Mouse (Mus musculus) gastrocnemius, postnatal 25 days (tissue): ENCODE data around the gene Nek7. TPM values are rescaled to one million over a fixed set of nuclear protein-coding genes. Genes with fewer than 3 reads are reported as not detected.

Experiments used
- DNase-seq: peaks from one replicate; pipeline ENCODE4 v3.0.0; 2022
- total RNA-seq, 2 experiments: library from RNA; stranded (reverse); gene quantifications; 1 replicate in 1 of 2; 2 replicates in 1 of 2; pipeline ENCODE4 v1.2.3; 2021

The Nek7 gene
- total RNA-seq, 2 experiments from 2014 or later = 70.1 to 81.7 TPM

DNA sequence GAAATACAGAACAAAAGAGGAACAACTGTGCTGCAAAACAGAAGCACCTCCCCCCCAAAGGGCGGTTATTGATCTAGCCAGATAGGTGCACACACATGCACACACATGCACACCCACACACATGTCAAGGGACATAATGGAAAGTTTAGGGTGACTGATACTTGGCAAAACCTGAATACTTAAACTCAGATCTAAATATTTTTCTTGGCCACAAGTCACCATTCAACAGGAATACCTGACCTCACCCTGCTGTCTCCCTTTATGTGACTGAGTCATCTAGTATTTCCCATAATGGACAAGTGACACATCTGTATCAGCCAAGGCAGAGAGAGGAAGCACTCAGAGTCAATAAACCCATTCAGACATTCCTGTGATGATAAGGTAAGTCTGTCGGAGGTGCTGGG, 48.9 kb downstream of the Nek7 start:
- DNase-seq = no peak

- no peak for DNase-seq
These were observed 51.3 kb downstream of the Nek7 start for GRCm38 (mm10) chr1:138568434-138569232.

DNA sequence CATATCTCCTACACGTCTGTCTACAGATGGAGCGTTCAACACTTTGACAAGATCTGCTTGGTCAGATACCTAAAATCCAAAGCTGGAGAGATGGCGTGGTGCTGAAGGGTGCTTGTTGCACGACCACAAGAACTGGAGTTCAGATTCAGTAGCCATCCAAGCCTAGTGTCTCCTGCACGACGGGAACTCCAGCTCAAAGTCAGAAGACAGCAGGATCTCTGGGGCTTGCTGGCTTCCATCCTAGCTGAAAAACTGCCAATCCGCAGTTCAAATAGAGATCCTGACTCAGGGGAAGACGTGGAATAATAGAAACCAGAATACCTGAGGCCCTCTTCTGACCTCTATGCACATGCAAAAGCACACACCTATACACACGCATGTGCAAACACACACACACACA, 52.0 kb downstream of the Nek7 start:
- DNase-seq = no peak

DNA sequence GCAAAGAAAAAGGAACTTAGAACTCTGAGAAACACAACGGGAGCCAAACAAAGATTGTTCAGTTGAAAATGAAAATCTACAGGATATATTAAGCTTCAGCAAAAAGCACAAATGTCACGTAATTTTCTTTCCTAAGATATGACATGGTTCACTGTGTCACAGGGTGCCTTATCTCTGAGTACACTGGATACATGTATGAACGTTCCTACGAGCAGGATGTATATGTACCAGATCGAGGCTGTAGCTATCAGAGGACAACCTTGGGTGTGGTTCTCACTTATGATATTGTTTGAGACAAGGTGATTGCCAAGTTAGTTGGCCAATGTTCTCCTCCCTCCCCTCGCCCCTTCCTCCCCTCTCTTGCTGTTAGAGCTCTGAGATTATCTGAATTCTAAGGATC, 55.3 kb downstream of the Nek7 start:
- DNase-seq = no peak

DNA sequence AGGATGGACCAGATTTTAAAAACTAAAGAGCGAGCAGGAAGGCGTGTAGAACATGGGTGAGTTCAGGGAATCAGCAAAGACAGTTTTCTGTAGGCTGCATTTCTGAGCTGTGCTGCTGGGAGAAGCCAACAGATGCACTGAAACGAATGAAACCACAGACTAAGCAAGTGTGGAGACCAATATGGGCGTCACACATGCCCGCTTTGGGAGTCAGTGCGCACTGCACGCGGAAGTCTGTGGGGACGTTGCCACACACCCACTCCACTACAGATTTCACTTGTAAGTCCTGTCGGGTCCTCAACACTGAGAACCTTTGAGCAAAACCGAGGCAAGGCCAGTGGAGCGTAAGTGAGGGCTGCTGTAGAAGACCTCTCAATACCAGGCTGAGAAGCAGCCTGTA, 59.2 kb downstream of the Nek7 start:
- DNase-seq = no peak

GRCm38 (mm10) chr1:138559213-138560101, 60.5 kb downstream of the Nek7 start:
- no peak for DNase-seq

GRCm38 (mm10) chr1:138558342-138558741, 61.6 kb downstream of the Nek7 start:
- DNase-seq = no peak

DNA sequence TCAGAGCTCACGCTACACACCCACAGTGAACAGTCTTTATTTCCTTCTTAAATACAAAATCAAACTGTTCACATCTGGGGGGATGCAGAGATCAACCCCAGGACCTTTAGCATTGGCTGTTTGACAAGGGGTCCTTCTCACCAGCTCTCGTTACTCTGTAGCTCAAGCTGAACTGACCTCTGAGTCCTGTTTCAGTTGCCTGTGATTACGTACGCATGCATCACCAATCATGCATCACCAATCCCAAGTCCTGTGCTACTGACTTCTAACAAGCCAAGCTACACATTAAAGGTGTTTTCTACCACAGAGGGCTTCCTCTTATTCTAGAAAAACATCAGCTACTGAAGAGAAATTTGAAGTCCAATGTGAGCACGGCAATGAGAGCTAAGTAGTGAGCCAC, 65.0 kb downstream of the Nek7 start:
- DNase-seq = no peak

DNA sequence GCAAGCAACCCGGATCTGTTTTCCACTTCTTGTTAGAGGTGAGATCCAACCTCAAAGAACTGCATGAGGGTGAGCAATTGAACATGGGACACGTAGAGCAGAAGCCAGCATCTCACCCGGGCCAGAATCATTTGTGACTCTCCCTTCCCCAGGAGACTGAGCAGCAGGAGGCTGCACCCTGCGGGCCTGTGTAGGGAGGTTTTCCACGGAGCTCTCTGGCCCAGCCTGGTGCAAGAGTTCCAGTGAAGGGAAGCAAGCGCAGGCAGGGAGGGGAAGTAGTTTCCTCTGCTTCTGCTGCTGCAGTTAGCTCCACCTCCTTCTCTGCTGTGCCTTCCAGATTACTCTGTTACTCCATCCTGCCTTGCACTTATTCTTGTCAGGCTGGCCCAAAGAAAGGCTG, 69.8 kb downstream of the Nek7 start:
- DNase-seq = peak; percentile 27

- DNase-seq = no peak
These were observed 77.8 kb downstream of the Nek7 start for GRCm38 (mm10) chr1:138542170-138542515.

DNA sequence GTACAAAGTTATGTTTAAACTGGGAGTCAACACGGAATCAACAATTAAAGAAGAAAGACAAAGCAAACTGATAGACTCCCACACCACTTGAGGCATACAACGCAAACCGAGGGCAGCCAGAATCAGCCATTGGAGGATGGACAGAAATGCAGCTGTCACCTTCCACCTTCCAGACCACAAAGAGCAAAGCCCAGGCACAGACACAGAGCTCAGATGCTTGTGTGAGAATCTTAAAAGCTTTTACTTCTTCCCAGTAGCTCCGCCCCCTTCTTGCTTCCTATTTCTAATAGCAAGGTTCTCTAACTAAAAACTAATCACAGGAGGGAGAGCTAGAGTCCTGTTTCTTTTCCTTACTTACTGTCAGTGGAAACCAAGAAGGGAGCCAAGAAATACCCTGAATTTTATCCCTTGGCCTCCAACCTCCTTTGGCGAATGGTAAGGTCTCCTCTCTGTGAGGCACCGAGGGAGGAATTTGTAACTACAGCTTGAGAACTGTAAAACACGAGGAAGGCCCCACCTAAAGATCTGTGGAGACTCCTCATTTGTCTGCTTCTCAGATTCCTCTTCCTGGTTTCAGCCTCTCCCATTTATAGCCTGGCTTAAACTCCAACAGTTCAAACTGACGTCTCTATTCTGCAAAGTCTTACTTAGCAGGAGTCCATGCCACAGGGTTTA, 78.3 kb downstream of the Nek7 start:
- DNase-seq = no peak

- no peak for DNase-seq
These were observed 80.2 kb downstream of the Nek7 start for GRCm38 (mm10) chr1:138539713-138540112.

- DNase-seq = no peak
These were observed 81.7 kb downstream of the Nek7 start for GRCm38 (mm10) chr1:138538217-138538616.

DNA sequence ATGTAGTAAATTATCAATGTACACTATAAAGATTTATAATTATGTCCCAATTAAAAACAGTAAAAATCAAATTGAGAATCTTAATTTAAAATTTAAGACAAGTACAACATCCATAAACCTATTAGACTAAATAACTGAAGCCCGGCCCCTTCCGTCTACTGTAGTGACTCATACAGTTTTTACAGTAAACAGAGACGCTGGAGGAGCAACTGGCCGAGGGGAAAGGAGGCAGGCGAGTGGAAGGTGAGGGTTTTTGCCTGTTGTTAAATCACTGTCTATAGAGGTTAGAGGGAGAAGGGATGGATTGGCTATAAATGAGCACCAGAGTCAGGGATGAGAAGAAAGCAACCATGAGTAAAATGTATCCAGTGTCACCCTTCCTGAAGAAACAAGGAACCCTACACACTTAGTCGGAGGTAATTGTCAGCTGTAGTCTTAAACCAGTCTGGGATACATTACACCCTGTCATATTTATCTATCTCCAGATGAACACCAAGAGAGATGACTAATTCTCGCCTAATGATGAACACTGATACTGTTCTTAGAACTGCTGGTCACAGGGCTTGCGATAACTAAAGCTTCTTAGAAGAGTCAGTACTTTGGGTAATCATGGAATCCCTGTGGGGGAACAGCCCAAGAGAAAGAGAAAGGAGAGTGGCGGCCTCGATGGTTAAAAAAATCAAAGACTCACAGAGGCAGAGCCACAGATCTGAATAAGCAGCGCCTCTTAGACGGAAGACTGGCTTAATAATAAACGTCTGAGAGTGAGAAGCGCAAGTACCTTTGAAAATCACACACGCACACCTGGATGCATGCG, 84.0 kb downstream of the Nek7 start:
- DNase-seq = no peak

- DNase-seq = no peak
These were observed 89.3 kb downstream of the Nek7 start for GRCm38 (mm10) chr1:138530604-138531003.

DNA sequence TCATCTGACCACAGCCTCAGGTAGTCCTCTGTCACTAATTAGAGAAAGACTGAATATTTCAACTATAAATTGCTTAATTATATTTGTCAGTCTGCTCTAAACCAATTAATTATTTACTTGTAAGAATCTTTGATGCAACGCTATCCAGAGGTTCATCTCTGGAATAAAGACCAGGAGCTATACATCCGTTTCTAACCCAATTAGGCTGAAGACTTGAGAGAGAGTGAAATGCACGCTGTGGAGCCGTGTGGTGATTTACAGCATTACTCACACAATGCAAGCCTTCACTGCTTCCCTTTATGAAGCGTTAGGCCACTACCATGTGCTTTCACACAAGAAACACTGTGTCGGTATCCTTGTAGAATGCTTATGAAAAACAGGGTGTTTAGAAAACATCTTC, 96.0 kb downstream of the Nek7 start:
- DNase-seq = no peak

DNA sequence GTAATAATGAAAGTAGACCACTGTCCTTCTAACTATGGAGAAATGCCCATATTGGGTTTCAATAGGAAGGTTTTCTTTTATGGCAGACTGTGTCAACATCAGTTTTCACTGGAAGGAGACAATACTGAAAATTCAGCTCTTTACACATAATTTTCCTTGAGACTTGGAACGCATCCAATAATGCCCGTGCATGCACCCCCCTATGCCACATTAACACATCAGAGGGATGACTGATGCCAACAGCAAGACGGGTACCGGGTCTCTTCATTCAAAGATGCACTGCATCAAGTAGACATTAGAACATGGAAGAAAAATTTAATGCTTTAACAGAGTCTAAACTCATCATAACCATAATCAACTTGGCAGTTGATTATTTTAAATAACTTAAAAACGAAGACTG, 101.7 kb downstream of the Nek7 start:
- DNase-seq = no peak

GRCm38 (mm10) chr1:138517360-138518099, 102.4 kb downstream of the Nek7 start:
- no peak for DNase-seq

GRCm38 (mm10) chr1:138516946-138517345, 103.0 kb downstream of the Nek7 start:
- DNase-seq = no peak

DNA sequence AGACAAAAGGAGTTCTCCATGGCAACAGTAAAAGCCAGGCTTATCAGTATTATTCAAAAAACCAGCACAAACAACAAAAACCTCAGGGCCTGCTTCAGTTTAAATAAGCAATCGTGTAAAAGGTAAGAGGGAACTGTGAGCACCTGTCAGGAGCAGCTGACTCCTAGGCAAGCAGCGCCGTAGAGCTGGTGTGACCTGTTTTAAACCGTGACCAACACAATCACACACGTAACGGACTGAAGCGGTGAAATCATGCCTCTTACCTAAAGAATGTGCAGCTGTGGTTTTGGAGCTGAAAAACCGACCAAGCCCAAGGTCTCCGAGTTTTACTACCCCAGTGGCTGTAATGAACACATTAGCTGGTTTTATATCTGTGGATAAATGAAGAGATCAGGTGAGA, 104.6 kb downstream of the Nek7 start:
- no peak for DNase-seq

GRCm38 (mm10) chr1:138513982-138514381, 106.0 kb downstream of the Nek7 start:
- DNase-seq = no peak
